Mouse (Mus musculus): ENCODE results near the gene Ap2a2.

GRCm38 (mm10) chr7:141647815-141648214 is 85.8 kb downstream of the Ap2a2 start:
- TF ChIP-seq POLR2A (IDR thresholded peaks at IDR 0.05; ENCODE audit: borderline replicate concordance, extremely low read depth, low read depth, low read length): no peak
- TF ChIP-seq CTCF (IDR thresholded peaks at IDR 0.05; ENCODE audit: insufficient read depth, low read length): no peak
